Mouse (Mus musculus) lung, postnatal 0 days (tissue): Measurements from ENCODE around the gene Acsm1.

Experiments
- CTCF ChIP-seq: IDR thresholded peaks from 2 replicates; pipeline ENCODE4 v1.5.1; 2016; ENCODE audit warnings: antibody characterized with exemption, mild to moderate bottlenecking
- EP300 ChIP-seq: IDR thresholded peaks from 2 replicates; pipeline ENCODE4 v1.6.1; 2016; ENCODE audit warnings: antibody characterized with exemption, mild to moderate bottlenecking, control low read depth

GRCm38 (mm10) chr7:119692302-119692701, 85.5 kb downstream of the Acsm1 start:
- TF ChIP-seq CTCF (no peak), EP300 (no peak)
